Mouse (Mus musculus) c-Kit-negative CD71-positive TER-119-positive erythroid progenitor cells, embryonic 14.5 days (primary cell): ENCODE results near the gene Pla2g15.
"Not testable (repeated sequence)": the region's sequence is repeated elsewhere in the genome, so short reads cannot be mapped to it uniquely, and the experiment has no call there.

Experiments
- DNase-seq: peaks from one replicate; pipeline ENCODE4 v3.0.0-alpha.2; 2013; ENCODE audit warnings: low read depth, low spot score

Pla2g15 gene

DNA sequence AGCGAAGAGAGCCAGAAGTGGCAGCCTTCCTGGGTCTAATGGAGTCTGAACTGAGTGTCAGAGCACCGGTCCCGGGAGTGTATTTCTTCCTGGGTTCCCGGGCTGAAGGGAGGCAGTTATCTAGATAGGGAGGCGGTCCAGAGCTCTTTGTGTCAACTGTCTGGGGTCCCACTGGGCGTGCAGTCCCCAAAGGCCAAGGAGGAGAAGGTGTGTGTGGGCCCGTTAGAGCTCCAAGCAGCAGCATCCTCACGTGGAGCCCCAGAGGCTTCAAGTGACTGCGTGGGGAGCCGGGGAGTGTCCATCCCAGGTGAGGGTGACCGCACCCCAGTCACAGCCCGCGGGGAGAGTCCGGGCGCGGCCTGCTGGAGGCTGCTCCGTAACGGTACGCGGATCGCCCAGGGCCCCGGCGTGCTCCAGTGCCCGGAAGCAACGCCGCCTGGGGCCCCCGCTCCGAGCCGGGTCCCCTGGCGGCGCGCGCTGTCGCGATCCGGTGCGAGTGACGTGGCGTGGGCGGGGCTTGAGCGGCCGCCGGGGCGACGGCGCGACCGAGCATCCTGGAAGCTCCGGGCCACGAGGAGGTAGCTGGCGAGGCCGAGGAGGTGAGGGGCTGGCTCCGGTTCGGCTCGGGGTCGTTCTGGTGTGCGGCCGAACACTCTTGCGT lies 18.3 kb downstream of the Pla2g15 start, which contains the start of gene Slc7a6:
Gene Slc7a6, plus strand, starts transcription at position 502 of the 661 bp plus-strand sequence.
- DNase-seq = peak; percentile 54

DNA sequence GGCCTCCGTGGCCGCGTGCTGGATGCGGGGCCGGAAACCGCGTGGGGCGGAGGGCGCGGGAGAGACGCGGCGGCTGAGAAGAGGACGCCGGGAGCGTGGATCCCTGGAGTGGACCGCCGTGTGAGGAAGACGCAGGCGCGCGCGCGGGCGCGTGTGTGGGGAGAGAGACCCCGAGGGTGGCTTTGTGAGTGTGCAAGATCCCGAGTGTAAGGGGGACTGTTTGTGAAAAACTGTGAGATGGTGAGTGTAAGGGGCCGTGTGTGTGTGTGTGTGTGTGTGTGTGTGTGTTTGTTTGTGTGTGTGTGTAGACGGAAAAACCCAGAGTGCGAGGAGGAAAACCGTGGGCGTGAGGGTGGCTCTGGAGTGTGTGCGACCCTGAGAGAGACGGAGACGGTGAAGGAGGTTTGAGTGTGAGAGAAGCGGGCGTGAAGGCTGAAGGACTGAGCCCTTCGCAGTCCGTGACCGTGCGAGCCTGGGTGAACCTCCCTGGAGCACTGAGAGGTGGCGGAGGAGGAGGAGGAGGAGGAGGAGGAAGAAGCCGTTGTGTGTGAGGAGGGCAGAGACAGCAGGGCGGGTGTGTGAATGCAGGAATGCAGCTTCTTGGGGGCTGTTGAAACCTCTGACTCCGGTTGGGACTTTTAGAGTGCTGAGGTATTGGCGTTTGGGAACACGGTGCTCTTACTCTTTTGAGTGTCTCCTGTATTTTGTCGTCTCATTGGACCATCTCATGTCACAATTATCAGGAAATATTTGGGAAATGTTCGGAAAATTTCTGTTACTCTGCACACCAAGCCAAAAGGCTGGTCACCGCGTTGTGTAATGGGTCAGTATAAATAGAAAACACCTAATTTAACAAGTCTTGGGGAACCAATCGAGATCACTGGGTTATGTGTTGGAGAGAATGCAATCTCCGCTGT lies 19.1 kb downstream of the Pla2g15 start:
- DNase-seq = no peak

DNA sequence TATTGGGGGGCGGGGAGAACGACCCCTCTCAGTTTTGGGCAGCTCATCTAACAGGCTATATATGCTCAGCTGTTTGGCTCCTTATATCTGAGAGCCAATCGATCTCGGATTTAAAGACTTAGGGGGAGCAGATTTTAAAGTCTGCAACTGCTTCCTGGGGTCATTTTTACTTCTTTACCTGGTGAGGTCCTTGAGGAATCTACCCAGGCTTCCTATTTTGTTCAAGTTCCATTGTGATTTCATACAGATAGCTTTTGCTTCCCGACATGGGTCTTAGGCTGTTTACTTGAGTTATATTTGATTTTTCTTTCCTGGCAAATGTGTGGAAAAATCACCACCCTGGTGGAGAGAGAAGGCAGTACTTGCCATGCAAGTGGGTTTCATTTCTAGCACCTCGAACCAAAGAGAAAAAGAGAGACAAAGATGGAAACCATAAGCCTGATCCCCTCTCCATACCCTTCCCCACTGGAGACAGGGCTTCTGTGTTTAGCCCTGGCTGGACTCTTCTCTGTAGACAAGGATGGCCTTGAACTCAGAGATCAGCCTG lies 19.8 kb downstream of the Pla2g15 start:
- DNase-seq = no peak

DNA sequence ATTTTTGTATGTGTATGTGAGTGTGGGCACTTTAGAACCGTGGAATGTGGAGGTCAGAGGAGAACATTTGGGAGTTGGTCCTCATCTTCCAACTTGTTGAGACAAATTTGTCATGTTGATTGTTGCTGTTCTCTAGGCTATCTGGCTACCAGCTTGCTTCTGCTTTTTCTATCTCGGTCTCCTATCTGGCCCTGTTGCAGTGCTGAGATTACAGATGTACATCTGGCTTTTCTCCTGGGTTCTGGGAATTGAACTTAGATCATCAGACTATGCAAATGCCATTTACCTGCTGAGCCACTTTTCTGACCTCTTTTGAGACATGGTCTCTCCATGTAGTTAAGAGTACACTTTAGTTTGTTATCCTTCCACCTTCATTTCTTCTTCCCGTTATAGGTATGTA lies 23.4 kb downstream of the Pla2g15 start:
- no peak for DNase-seq

DNA sequence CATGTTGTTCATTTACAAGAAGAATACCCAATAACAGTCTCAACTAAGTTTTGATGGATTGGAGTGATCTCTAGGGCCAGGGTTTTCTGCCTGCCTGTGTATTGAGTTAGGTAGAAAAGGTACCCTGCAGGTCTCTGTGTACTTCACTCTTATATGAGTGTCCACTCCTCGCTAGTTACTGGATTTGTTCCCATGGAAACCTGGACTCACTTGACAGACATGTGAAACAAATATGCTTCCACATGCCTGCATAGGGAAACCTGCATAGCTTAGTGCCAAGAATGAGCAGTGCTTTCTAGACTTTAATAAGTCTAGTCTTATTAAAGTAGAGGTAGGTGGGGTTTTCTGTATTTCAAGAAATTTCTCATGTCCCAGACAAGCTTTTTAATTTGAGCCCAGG lies 26.7 kb downstream of the Pla2g15 start:
- DNase-seq = no peak

DNA sequence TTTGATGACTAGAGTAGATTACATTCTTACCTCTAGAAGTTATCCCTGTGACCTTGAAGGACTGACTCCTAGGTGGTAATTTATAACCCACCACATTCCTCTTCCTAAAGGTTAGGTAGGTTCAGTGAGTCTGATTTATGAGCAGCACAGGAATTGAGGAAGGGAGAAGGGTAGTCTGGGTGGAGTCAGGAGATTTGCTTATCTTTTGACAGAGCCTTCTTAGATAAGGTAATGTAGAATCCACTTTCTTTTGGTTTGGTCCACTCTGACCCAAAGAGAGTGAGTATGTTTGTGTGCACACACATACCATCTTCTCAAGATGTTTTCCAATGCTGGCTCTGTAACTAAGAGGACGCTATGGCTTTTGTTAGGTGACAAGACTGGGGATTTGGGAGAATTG lies 27.4 kb downstream of the Pla2g15 start:
- no peak for DNase-seq

DNA sequence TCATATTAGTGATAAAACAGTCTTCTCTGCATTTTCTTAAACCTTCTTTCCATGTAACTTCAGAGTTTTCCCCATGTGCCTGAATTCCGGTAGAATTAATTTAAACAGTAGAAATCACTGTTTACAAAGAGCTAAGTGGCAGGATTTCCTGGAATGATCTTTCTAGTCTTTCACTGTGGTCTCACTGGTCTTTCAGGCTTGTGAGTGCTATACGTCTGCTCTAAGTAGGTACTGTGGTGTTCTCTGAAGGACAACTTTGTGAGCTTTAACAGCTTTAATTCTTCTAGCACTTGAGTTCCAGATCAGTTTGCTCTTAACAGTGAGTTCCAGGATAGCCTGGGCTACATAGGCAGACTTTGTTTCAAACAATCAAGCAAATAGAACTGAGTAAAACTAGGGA lies 28.2 kb downstream of the Pla2g15 start:
- no peak for DNase-seq

DNA sequence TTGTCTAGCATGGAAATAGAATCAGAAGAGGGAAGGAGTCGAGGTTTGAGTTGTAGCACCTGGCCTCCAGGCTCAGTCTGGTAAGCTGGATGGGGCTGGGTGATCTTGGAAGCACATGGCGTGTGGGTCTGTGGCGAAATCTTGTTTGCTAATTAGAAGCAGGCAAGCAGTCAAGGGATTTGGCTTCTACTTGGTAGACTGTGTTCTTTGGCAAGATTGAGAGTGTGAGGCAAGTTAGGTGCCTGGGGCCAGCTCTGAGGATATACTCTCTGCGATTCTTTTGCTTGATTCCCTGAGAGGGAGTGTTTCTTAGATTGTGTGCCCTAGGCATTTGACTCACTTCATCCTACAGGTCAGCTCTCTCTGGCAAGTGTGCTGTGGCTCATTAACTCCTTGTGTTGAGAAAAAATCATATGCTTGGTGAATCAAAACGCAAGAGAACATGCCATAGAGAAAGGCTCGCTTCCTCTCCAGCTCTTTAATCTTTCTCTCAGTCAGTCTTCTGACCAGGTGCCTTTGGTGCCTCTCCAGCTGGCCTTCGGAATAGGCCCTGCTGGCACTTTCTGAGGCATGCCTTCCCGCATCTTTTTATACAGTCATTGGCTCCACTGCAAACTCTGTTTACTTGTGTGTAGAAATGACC lies 35.5 kb downstream of the Pla2g15 start:
- no peak for DNase-seq

DNA sequence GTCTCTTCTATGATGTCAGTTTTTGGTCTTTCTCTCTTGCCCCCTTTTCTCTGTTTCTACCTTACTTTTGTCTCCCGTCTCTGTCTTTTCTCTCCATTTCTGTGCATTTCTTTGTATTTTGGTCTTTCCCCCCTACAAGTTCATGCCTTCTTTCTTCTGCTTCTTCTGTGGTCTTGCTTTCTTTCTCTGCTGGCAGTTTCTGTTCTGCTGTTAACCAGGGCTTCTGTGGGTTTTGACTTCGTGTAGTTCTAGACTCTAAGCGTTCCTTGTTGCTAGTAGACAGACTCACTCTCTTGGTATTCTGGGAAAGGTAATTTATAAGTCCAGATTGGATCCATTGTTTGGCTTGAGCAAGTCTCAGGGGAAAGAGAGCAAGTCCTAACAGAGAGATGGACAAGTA lies 36.2 kb downstream of the Pla2g15 start:
- no peak for DNase-seq

DNA sequence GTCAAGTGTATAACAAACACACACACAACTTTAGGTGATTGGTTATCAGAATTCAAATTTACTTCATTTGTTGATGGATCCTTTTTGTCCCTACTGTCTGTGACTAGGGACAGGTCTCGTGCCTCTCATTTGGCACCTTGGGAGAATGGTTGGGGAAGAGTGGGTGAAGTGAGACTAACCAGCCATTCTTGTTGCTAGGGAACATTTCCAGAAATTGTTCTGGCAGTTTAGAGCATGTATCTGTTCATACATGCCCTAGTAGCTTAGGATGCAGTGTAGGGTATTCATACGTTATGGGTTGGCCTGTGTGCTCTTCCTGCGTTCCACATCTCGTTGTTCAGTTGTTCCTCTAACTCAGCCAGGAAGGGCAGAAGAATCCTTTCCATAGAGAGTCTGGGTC lies 39.0 kb downstream of the Pla2g15 start:
- no peak for DNase-seq

DNA sequence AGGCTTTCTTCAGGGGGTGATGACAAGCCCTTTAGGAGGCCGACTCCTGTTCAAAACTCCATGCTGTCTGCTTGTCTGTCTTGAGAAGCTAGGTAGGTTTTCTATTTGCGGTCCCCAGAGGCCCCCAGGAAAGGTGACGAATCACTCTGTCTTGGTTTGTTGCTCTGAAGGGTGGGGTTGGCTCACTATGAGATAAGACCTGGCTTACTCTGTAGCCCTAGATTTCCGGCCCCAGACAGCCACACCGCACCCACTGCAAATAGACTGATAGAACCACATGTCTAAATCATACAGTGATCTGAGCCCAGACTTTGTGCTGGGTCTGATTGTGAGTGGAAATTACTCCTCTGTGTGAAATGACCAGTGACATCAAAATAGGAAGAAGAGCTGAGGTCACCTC lies 41.4 kb downstream of the Pla2g15 start:
- no peak for DNase-seq

DNA sequence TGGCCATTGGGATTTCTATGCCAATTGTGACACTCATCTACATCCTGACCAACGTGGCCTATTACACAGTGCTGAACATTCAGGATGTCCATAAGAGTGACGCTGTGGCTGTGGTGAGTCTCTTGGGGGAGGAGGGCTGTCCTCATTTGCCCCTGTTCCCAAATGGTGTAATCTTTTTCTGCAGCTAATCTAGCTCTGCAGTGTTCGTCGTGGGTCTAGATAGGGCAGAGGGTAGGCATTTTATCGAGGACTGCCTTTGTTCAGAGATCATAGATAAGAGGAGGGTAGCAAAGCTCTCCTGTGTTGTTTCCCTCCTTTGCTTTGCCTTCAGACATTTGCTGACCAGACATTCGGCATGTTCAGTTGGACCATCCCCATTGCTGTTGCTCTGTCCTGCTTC lies 43.0 kb downstream of the Pla2g15 start:
- DNase-seq = no peak

DNA sequence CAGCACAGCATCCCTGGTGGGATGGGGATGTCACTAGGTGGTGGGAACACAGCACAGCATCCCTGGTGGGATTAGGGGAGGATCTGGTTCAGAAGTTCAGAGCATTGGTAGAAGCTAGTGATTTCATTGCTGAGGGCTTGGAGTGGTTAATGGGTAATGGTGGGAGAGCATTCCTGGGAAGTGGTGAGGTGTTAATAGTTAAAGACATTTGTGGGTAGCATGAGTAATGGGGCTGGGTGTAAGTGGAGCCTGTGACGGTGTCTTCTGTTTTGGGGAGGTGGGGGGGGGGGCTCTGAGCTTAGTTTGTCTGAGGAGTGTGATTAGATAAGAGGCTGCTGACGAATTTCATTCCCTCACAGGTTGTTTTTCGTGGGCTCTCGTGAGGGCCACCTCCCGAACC lies 43.9 kb downstream of the Pla2g15 start:
- DNase-seq = no peak

DNA sequence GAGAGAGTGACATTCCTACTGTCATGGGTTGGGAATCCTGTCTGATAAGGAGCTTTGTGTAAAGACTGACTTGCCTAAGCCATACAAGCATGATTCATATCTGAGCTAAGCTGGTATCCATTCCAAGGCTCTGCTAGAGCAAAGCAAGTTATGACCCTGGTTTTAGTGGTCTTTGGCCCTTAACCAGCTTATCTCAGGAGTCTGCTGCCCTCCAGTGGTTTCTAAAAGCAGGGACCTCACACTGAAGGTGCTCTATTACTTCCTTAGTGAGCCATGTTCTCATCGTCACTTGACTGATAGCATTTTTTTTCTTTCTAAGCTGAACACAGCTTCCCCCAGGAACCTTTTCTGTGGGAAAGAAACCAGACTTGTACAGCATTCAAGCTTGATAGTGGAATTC lies 48.5 kb downstream of the Pla2g15 start:
- DNase-seq = no peak

DNA sequence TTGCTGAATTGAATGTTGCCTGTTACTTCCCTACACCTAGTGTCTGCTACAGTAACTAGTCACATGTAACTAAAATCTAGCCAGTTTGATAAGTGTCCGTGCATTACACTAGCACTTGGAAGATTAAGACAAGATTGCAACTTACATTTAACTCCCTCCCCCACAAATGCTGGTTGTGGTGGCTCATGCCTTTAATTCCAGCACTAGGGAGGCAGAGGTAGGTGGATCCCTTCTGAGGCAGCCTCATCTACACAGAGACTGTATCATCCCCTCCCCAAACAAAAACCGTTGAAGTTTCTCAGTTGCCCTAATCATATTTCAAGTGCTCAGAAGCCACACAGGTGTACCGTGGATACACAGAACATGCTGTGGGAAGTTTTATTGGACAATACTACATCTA lies 49.4 kb downstream of the Pla2g15 start:
- not testable (repeated sequence) for DNase-seq

DNA sequence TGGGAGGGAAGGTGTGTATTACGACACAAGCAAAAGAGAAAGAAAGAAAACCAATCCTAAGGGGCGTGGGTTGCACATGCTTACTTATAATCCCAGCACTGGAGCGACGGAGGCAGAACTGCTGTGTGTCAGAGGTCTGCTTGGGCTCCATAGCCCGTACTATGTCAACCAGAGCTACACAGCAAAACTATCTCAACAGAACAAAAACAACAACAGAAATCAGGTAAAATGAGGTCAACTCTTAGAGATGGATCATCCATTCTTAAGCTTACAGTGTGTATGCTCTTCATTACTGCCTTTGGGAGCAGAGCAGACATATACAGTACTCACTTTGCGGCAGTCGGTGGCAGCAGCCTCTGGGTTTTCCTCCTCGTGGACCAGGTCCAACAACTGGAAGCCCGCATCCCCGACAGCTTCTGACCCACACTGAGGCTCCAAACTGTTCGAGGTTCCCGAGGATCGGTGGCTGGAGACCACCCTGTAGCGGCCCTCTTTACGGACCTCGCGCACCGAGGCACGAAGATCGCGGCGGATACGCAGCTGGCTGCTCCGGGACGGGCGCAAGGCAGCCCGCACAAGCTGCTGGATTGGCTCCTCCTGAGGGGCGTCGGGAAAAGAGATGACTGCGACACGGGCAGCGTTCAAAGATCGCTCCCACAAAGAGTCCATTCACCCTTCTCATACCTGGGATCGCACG lies 60.0 kb downstream of the Pla2g15 start:
- DNase-seq = peak; percentile 31

DNA sequence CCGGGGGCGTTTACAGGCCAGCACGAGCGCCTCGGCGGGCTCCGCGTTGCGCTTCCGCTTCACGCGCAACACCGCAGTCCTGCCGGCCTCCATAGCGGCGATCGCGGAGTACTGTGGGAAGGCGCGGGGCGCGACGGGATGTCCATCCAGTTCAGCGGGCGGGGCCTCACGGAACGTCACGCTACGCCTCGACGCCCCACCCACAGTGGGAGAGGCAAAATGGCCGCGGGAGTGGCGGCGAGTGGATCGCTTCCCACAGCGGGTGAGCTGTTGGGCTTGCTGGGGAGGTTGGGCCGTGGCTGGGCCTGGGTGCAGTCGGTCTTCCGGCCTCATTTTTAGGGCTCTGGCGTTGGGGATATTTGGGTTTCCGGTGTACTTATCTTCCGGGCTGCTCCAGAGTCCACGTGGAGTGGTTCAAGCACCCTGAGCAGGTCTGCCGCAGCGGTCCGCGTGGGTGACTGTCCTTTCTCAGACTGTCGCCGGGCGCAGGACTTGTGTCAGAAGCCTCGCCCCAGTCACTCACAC lies 60.7 kb downstream of the Pla2g15 start, which contains the start of the genes Slc7a6os and Prmt7:
Gene Slc7a6os, minus strand, starts transcription at position 115 of the 525 bp plus-strand sequence.
Gene Prmt7, plus strand, starts transcription at position 116 of the 525 bp plus-strand sequence.
- DNase-seq = peak; percentile 88

DNA sequence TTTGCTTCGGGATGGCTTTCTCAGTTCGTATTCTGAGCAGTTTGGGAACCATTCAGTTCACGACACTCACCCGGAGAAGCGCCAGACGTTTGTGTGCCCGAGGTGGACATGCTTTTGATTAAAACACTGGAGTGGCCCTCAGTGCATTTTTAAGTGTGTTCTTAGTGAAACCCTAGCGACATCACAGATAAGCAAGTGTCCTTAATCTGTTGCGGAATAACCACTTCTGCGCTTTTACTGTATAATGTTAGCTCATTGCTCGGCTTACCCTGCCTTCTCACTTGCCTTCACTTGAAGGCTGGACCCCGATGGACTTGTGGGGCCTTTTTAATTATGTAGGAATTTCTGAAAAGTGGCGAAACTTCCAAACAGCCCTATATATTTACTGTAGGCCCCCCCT lies 61.2 kb downstream of the Pla2g15 start:
- no peak for DNase-seq

DNA sequence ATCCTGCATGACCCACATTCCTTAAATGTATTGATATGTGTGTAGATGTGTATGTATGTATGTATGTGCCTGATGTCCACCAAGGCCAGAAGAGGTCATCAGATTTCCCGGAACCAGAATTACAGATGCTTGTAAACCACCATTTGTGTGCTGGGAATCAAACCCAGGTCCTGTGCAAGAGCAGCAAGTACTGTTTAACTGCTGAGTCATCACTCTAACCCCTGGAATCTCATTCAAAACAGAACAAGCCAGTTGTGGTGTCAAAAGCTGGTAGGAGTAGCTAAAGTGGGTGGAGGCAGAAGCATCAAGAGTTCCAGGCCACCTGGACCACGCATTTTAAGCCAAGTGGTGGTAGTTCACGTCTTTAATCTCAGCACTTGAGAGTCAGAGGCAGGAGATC lies 63.8 kb downstream of the Pla2g15 start:
- DNase-seq = no peak
